Mouse (Mus musculus): ENCODE data around the gene Stk17b.
"Not testable (repeated sequence)": the region's sequence is repeated elsewhere in the genome, so short reads cannot be mapped to it uniquely, and the experiment has no call there.

DNA sequence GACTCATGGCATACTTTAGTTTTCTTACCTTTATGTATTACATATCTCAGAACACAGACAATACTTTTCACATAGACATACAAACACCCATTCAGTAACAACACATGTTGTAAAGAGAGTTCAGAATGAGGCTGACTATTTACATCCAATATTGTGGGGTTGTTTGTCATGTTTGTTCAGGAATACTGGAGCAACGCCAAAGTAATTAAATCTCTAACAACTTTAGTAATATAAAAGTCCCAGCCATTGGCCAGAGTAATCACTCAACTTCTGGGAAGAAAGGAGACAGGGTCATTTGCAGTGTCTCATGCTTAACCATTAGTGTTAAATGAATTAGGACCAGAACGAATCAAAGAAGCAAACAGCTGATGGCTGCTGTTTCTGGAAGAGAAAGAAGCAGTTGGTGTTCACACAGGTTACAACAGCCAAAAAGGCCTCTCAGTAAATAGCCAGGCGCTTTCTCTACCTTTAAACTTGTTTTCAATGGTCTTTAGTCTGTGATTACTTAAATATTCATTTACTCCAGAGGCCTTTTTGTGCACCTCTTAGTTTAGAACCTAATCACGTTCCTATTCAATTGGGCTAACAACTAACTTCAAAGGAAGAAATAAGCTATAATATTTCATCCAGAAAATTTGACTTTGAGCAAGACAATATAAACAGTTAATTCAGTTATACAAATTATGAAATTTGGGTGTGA lies 44.8 kb downstream of the Stk17b start:
- not testable (repeated sequence) for TF ChIP-seq POLR2A (IDR thresholded peaks at IDR 0.05; ENCODE audit: borderline replicate concordance, low read depth, low read length); CTCF (IDR thresholded peaks at IDR 0.05; ENCODE audit: low read depth, low read length)

All from bone marrow macrophage, adult 2 months (primary cell).